Mouse (Mus musculus): ENCODE measurements around the gene Nom1. TPM values are rescaled to one million over a fixed set of nuclear protein-coding genes. Genes with fewer than 3 reads are reported as not detected.

Gene Nom1
- polyA plus RNA-seq, 1 experiment from 2014 or later: 17.9 TPM

DNA sequence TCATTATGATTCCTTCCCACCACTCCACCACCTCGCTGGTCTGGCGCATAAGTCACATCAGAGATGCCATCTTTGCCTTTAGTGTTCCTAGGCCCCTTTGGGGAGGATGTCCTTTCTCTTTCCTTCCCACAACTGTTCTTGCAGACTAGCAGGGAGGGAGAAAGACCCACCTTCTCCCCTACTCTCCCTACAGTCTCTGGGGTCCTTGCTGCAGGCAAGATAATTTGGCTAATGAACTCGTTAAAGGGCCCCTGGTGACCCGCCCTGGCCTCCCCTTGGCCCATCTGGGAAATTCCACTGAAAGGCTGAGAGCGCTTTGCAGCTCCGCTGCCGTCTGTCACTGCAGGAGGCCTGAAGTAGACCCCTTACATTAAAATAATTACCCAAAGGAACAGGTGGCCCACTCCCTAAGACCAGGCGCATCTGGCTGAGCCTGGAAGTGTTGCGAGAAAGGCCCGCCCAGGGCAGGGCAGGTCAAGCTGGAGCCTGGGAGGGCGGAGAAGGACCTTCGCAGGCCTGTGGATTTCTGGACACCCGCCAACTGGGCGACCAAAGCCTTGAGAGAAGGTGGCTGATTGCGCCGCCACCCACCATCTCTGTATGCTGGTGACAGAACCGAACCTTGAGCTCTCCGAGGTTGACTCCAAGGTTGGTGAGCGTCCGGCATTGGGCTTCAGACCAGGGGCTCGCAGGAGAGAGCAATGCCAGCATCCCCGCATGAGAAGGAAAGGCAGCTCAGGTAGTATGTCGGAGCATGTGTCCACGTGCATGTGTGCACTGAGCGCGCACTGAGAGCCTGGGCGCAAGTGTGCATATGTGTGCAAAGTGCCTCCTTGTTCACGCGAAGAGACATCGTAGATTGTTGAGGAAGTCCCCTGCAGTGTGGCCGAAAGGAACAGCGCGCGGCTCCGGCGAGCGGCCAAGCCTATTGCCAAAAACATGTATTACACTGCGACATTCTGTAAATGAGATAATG is 50.8 kb downstream of the Nom1 start:
- no peak overlapping the region for H3K4me2 ChIP-seq
- WGBS: 1% methylated on average over 38 of the region's 38 CpGs
- H3K36me3 ChIP-seq: no peaks in the 10 kb centered on the region
- H3K9me3 ChIP-seq: no peaks in the 10 kb centered on the region
- no peak overlapping the region for H3K27ac ChIP-seq (replicated peaks)
- ATAC-seq (ENCODE audit: low FRiP score, low read depth): no peak
- no peak overlapping the region for H3K4me3 ChIP-seq
- H3K9ac ChIP-seq: no peak overlapping the region
- H3K4me1 ChIP-seq (replicated peaks): peaks cover 5% of the 10 kb centered on the region; the same call in 1 of the 2 replicates
- peaks cover 95% of the 10 kb centered on the region for H3K27me3 ChIP-seq

DNA sequence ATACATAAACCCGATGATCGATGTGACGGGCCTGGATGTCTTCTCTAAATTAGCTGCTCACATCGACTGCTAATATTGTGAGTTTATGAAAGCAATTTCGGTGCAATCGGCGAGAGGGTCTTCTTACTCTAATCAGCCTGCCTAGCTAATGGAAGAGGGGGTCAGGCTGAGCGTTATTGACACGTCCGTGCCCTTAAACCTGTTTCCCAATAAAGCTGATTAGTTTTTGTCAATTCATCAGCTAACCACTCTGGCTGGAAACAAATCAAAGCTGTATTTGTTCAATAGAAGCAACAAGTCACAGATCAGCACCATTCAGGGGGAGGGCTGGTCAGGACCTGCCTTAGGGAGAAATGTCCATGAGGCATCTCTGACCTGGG is 51.5 kb downstream of the Nom1 start:
- H3K36me3 ChIP-seq: no peaks in the 10 kb centered on the region
- peaks cover 5% of the 10 kb centered on the region; the same call in 1 of the 2 replicates for H3K4me1 ChIP-seq (replicated peaks)
- no peak for ATAC-seq (ENCODE audit: low FRiP score, low read depth)
- H3K27me3 ChIP-seq: peaks cover 94% of the 10 kb centered on the region
- H3K9ac ChIP-seq: no peak overlapping the region
- H3K27ac ChIP-seq (replicated peaks): no peak overlapping the region
- 4% methylated on average over 10 of the region's 10 CpGs for WGBS
- H3K9me3 ChIP-seq: no peaks in the 10 kb centered on the region
- H3K4me3 ChIP-seq: no peak overlapping the region
- H3K4me2 ChIP-seq: no peak overlapping the region

DNA sequence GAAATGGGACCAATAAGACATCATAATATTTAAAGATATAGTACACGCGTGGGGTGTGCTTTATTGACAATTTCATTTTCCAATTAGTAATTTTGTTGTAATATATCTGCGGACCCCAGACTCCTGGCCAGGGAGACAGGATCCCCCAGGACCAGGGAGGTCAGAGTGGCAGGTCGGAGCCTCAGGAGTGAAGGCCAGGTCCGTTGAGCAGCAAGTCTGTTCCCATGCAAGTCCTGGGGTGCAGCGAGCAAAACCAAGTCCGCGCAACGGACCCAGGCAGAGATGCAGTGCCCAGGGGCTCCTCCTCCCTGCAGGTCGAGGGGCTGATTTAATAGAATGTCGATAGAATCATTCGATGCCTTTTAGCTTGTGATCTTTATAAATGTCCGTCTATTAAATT is 52.9 kb downstream of the Nom1 start:
- no peak overlapping the region for H3K4me3 ChIP-seq
- no peak overlapping the region for H3K27ac ChIP-seq (replicated peaks)
- ATAC-seq (ENCODE audit: low FRiP score, low read depth): no peak
- no peak overlapping the region for H3K4me2 ChIP-seq
- H3K9ac ChIP-seq: no peak overlapping the region
- H3K27me3 ChIP-seq: peaks cover 90% of the 10 kb centered on the region
- no peaks in the 10 kb centered on the region for H3K36me3 ChIP-seq
- no peaks in the 10 kb centered on the region for H3K9me3 ChIP-seq
- peaks cover 5% of the 10 kb centered on the region; the same call in 1 of the 2 replicates for H3K4me1 ChIP-seq (replicated peaks)
- 16% methylated on average over 13 of the region's 13 CpGs for WGBS

DNA sequence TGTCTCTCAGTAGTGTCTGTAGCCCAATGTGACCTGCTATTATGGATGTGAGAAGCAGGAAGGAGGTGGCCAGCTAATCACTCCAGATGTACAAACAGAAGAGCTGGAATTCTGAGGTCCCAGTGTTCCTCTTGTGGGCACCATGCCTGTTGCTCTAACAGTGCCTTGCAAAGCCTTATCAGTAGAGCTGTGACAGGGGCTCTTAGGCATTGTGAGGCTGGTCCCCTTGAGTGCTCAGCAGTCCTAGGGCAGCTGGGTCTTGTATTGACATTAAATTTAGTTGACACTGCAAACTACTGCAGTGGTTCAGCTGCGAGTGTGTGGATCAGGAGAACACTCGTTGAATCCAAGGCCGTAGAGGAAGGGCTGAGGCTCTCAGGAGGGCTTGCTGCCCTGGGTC is 72.5 kb downstream of the Nom1 start:
- WGBS: 88% methylated on average over 3 of the region's 3 CpGs
- Histone ChIP-seq H3K4me2 (no peak overlapping the region), H3K4me3 (no peak overlapping the region), H3K4me1 (replicated peaks) (no peaks in the 10 kb centered on the region), H3K27me3 (no peaks in the 10 kb centered on the region), H3K9me3 (no peaks in the 10 kb centered on the region), H3K9ac (no peak overlapping the region), H3K27ac (replicated peaks) (no peak overlapping the region), H3K36me3 (no peaks in the 10 kb centered on the region)
- no peak for ATAC-seq (ENCODE audit: low FRiP score, low read depth)

Other genes with a start within 250 kb of the Nom1 start
- 15.6 and 18.8 TPM in 2 replicates for gene Rnf32, start 238.7 kb upstream of the Nom1 start, polyA plus RNA-seq (2015; fragmentation: Nextera tagmentation; extraction: Ambion mirVana)
- gene Lmbr1, start 56.3 kb upstream of the Nom1 start, polyA plus RNA-seq (2015; fragmentation: Nextera tagmentation; extraction: Ambion mirVana): 36.7 and 36.8 TPM in 2 replicates
- 0.19 and 0.22 TPM in 2 replicates for gene Mnx1, start 43.8 kb downstream of the Nom1 start, polyA plus RNA-seq (2015; fragmentation: Nextera tagmentation; extraction: Ambion mirVana)
- 38.7 and 40.3 TPM in 2 replicates for gene Ube3c, start 134.6 kb downstream of the Nom1 start, polyA plus RNA-seq (2015; fragmentation: Nextera tagmentation; extraction: Ambion mirVana)